Mouse (Mus musculus) kidney, embryonic 14.5 days (tissue): ENCODE measurements around the gene Ctnnd2. TPM values are rescaled to one million over a fixed set of nuclear protein-coding genes. Genes with fewer than 3 reads are reported as not detected.
A peak's percentile ranks its signal among the peaks of the same experiment; 100 is the strongest.

ENCODE experiments used
- ATAC-seq: fragments of 200-750 bp; cut with Nextera tagmentation; 2 replicates; pipeline ENCODE4 v1.8.0; 2017; ENCODE audit warnings: moderate number of reproducible peaks, mild to moderate bottlenecking, moderate TSS enrichment, moderate library complexity; ENCODE audit not compliant: low FRiP score, low TSS enrichment
- H3K27ac ChIP-seq: fragments of 300-500 bp; sonication (generic); 2 replicates; pipeline ENCODE4 v1.5.1; 2014; ENCODE audit warnings: low read depth, mild to moderate bottlenecking, low read length, moderate library complexity, mixed read lengths
- H3K27me3 ChIP-seq: fragments of 300-500 bp; sonication (generic); 2 replicates; pipeline ENCODE4 v1.6.1; 2014; ENCODE audit warnings: mild to moderate bottlenecking, low read length; ENCODE audit not compliant: control insufficient read depth, insufficient read depth
- H3K36me3 ChIP-seq: fragments of 300-500 bp; sonication (generic); 2 replicates; pipeline ENCODE4 v1.6.1; 2014; ENCODE audit warnings: low read length, mixed read lengths; ENCODE audit not compliant: control insufficient read depth, insufficient read depth
- H3K4me1 ChIP-seq: fragments of 300-500 bp; sonication (generic); 2 replicates; pipeline ENCODE4 v1.6.1; 2014; ENCODE audit warnings: low read length, mixed read lengths; ENCODE audit not compliant: control insufficient read depth, insufficient read depth
- H3K4me2 ChIP-seq: fragments of 300-500 bp; sonication (generic); replicated peaks from 2 replicates; pipeline ENCODE4 v1.6.1; 2014; ENCODE audit warnings: low read depth, mild to moderate bottlenecking, low read length
- H3K4me3 ChIP-seq: fragments of 300-500 bp; sonication (generic); 2 replicates; pipeline ENCODE4 v1.5.1; 2014; ENCODE audit warnings: mild to moderate bottlenecking, low read length
- H3K9ac ChIP-seq: fragments of 300-500 bp; sonication (generic); 2 replicates; pipeline ENCODE4 v1.6.1; 2014; ENCODE audit warnings: low read depth, mild to moderate bottlenecking, low read length, moderate library complexity
- H3K9me3 ChIP-seq: fragments of 300-500 bp; sonication (generic); 2 replicates; pipeline ENCODE4 v1.6.1; 2016; ENCODE audit warnings: low read length; ENCODE audit not compliant: control insufficient read depth
- WGBS: fragments of 180-500 bp; shearing (Covaris S2); extraction: QIAGEN DNeasy Blood & Tissue Kit; methylation state at CpG from one replicate; pipeline ENCODE4 v1.1.7; 2014; 5-methylcytosine and 5-hydroxymethylcytosine counted together
- polyA plus RNA-seq: library from polyadenylated mRNA; unstranded; fragments of >200 nt; fragmentation: Nextera tagmentation; extraction: Ambion mirVana; gene quantifications from 2 replicates; pipeline ENCODE4 v1.2.1, GENCODE M21; 2014

Gene Ctnnd2
- polyA plus RNA-seq, 1 experiment from 2014 or later: 4.6 TPM

DNA sequence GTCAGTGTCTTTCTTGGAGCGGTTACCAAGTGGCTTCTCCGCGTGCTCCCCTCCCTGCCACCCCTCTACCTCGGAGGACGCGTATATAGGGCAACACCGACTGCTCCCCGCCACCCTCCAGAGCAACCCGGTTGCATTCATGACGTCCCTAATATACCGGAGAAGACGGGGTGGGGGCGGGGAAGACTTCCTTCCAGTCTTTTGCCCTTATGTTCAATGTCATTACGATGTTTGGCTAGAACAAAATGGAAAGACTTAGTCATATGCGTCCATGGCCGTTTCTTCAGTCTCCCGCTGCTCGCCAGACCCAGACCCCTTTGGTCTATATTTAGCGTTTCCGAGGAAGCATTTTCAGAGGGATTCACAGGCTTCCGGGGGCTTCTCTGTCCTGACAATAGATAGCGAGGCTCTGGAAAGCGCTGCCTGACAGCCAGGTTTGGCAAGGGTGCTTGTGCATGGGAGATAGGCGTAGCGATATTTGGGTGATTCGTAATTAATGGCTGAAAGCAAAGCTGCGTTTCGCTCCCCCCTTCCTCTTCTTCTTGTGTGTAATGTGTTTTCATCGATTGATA is 1.1 kb downstream of the Ctnnd2 start:
- Histone ChIP-seq H3K9me3 (no peaks in the 10 kb centered on the region), H3K27ac (no peak overlapping the region), H3K27me3 (peaks cover 31% of the 10 kb centered on the region), H3K4me2 (peak overlapping the region; percentile 93), H3K4me3 (peak overlapping the region; percentile 69), H3K9ac (peak overlapping the region; percentile 58), H3K36me3 (no peaks in the 10 kb centered on the region), H3K4me1 (peaks cover 7% of the 10 kb centered on the region; the same call in 1 of the 2 replicates)
- under 1% methylated on average over 28 of the region's 29 CpGs for WGBS
- ATAC-seq: peak; percentile 57

DNA sequence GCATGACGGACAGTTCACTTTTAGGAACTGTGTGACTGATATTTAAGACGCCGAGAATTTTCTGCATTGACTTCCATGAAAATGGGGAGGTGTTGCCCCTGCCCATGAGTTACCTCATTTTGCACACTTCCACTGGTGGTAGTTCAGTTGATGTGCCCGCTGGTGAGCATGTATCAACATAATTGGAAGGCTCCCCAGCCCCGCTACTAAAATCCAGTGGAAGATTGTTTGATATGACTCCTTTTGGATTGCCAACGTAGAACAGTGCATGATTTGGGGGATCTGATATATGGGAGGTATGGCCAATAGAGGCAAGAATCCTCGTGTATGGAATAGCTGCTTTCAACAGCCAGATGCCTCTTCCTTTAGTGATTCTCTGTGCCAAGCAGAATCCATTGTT is 1.9 kb downstream of the Ctnnd2 start:
- Histone ChIP-seq H3K4me1 (peaks cover 7% of the 10 kb centered on the region; the same call in 1 of the 2 replicates), H3K36me3 (no peaks in the 10 kb centered on the region), H3K4me3 (no peak overlapping the region; the same call in 1 of the 2 replicates), H3K27ac (no peak overlapping the region), H3K9me3 (no peaks in the 10 kb centered on the region), H3K27me3 (peaks cover 31% of the 10 kb centered on the region), H3K4me2 (no peak overlapping the region), H3K9ac (no peak overlapping the region)
- no peak for ATAC-seq
- WGBS: 52% methylated on average over 7 of the region's 7 CpGs

DNA sequence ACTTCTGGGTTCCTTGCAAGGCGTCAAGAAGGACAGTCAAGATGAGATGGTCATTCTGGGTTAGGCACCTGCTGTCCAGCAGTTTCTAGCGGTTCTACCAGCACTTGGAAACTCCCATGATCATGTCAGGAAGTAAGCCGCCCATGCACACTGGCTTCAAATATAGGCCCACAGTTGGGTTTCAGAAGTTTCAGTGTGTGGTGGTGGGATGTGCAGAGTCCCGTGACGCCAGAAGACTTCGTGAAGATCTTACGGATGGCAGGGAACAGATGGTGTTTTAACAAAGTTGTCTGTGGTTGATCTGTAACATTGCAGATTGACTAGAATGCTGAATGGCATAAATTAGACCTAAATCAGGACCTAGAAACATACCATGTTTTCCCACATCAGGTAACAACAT is 11.6 kb downstream of the Ctnnd2 start:
- Histone ChIP-seq H3K4me2 (no peak overlapping the region), H3K36me3 (no peaks in the 10 kb centered on the region), H3K4me1 (no peaks in the 10 kb centered on the region), H3K4me3 (no peak overlapping the region), H3K9ac (no peak overlapping the region), H3K27me3 (no peaks in the 10 kb centered on the region), H3K9me3 (no peaks in the 10 kb centered on the region; the same call in 1 of the 2 replicates), H3K27ac (no peak overlapping the region)
- 90% methylated on average over 7 of the region's 7 CpGs for WGBS
- ATAC-seq: no peak

DNA sequence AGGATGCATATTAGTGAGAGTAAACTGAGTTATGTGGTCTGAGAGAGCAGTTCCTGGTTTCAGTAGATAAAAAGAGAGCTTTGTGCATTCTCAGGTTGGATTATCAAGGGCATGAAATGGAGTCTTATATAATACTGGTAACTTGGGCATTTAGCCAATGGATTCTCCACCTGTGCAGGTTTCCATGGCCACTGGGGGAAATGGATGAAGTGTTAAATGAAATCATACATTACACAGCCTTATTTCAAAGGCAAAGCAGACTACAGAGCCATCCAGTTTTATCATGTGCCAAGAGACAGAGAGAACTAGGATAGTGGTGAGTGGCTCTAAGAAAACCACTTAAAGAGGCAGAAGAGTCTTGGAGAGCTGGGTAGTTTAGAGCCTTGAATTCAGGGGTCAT is 18.5 kb downstream of the Ctnnd2 start:
- Histone ChIP-seq H3K4me3 (no peak overlapping the region), H3K27ac (no peak overlapping the region), H3K4me1 (no peaks in the 10 kb centered on the region), H3K36me3 (no peaks in the 10 kb centered on the region), H3K27me3 (no peaks in the 10 kb centered on the region), H3K9ac (no peak overlapping the region), H3K9me3 (no peaks in the 10 kb centered on the region; the same call in 1 of the 2 replicates), H3K4me2 (no peak overlapping the region)
- ATAC-seq: no peak

DNA sequence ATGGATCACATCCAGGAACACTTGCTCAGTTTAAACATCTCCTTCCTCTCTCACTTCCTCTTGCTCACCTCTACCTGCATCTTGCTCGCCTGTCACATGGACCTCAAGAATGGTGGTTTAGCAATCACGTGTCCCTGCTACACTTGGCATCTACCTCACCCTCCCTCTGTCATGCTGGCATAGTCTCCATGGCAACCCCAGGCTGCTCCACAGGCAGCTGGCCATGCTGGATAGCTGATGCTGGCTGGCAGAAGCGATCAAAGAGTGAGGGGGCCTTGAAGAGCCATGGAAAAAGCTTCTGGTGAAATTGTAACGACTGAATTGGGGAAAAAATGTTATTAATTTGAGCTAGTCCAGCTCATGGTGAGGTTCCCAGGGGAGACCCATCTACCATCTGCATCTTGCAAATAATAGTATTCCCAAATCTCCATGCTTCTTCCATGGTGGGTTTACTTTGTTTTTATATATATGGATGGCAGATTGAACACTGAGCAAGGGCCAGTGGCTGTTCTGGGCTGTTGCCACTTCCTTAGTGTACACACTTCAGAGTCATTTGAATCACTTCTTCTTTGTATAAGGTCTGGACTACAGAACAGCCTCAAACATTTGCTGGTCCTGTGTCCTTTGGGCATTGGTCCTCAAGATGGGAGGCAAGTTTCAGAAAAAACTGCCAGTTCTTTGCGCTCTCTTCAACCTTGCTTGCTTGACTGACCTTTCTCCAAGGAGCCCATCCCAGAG is 19.7 kb downstream of the Ctnnd2 start:
- Histone ChIP-seq H3K9ac (no peak overlapping the region), H3K4me1 (no peaks in the 10 kb centered on the region), H3K27ac (no peak overlapping the region), H3K9me3 (no peaks in the 10 kb centered on the region; the same call in 1 of the 2 replicates), H3K4me2 (no peak overlapping the region), H3K4me3 (no peak overlapping the region), H3K27me3 (no peaks in the 10 kb centered on the region), H3K36me3 (no peaks in the 10 kb centered on the region)
- ATAC-seq: no peak
- 79% methylated on average over 5 of the region's 5 CpGs for WGBS

DNA sequence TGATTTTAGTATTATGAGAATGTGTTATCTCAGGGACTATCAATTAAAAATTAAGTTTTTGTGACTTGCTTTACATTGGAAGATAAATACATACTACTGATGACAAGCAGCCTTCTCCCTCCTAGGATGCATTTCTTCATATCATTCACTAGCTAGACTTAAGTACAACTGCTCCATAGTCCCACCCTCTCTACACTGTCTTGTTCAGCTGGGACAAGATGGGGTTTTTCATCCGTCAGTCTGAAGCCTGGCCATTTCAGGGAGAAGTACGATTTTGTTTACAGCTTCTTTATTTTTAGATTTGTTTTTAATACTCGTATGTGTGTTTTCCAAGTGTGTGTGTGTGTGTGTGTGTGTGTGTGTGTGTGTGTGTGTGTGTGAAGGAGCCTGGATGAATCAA is 26.0 kb downstream of the Ctnnd2 start:
- ATAC-seq: no peak
- H3K9me3 ChIP-seq: no peaks in the 10 kb centered on the region
- 81% methylated on average over 3 of the region's 3 CpGs for WGBS

DNA sequence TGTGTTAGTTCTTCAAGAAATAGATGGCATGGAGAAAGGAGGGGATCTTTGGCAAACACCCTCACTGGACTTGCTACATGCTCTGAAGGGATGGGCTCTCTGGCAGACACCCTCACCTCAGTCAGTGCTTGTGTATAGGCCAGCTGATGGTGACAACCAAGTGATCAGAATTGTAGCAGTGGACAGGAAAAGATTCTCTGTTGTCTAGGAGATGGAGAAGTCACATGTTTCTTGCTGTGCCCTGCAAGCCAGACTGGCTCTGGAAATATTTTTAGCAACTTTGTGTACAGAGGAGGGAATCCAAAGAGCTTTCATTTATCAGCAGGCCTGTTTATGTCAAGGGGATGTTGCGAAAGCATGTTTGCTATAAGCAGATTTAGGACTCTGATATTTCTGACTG is 27.4 kb downstream of the Ctnnd2 start:
- no peaks in the 10 kb centered on the region for H3K36me3 ChIP-seq
- no peak overlapping the region for H3K4me2 ChIP-seq
- no peak for ATAC-seq
- H3K9me3 ChIP-seq: no peaks in the 10 kb centered on the region
- no peaks in the 10 kb centered on the region for H3K4me1 ChIP-seq
- no peak overlapping the region for H3K27ac ChIP-seq
- no peak overlapping the region for H3K4me3 ChIP-seq
- H3K27me3 ChIP-seq: no peaks in the 10 kb centered on the region
- H3K9ac ChIP-seq: no peak overlapping the region
- WGBS: 90% methylated on average over 1 of the region's 1 CpGs

More for the DNA sequence above, 26.0 kb downstream of the Ctnnd2 start:
- no peaks in the 10 kb centered on the region for H3K27me3 ChIP-seq
- H3K27ac ChIP-seq: no peak overlapping the region
- no peaks in the 10 kb centered on the region for H3K36me3 ChIP-seq
- no peak overlapping the region for H3K9ac ChIP-seq
- H3K4me1 ChIP-seq: no peaks in the 10 kb centered on the region
- no peak overlapping the region for H3K4me2 ChIP-seq
- no peak overlapping the region for H3K4me3 ChIP-seq

DNA sequence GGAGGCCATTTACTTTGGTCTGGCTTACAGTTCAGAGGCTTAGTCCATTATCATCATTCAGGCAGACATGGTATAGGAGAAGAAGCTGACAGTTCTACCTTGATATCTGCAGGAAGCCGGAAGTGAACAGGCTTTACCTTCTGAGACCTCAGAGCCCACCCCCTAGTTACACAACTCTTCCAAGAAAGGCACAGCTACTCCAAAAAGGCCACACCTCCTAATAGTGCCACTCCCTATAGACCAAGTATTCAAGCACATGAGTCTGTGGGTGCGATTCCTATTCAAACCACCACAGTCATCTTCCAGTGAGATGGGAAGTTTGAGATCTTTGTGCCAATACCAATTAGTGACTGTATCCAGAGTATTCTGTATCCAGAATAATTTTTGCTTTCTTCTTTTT is 28.8 kb downstream of the Ctnnd2 start:
- Histone ChIP-seq H3K4me1 (no peaks in the 10 kb centered on the region), H3K9ac (no peak overlapping the region), H3K4me2 (no peak overlapping the region), H3K9me3 (no peaks in the 10 kb centered on the region), H3K27ac (no peak overlapping the region), H3K27me3 (no peaks in the 10 kb centered on the region), H3K36me3 (no peaks in the 10 kb centered on the region), H3K4me3 (no peak overlapping the region)
- ATAC-seq: no peak
- WGBS: 91% methylated on average over 2 of the region's 2 CpGs

DNA sequence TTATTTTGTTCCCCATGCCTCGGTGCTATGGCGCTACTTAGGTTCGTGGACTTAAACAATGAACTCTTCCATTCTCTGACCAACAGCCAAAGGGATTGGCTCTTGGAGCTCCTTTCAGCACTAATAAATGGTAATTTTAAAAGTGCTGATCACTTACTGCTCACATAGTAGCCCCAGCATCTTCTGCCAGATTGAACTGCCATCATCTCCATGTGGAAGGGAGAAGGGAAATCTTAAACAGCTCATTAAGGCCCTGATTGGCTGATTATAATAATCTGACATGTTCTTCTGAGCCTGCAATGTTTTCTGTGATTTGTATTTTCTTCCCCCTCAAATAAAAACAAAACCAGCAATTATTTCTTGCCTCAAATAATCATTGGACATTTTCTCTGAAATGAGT is 29.2 kb downstream of the Ctnnd2 start:
- WGBS: 94% methylated on average over 3 of the region's 3 CpGs

More for the DNA sequence above, 29.2 kb downstream of the Ctnnd2 start:
- H3K27ac ChIP-seq: no peak overlapping the region
- H3K9ac ChIP-seq: no peak overlapping the region
- no peak for ATAC-seq
- no peaks in the 10 kb centered on the region for H3K4me1 ChIP-seq
- H3K4me2 ChIP-seq: no peak overlapping the region
- no peaks in the 10 kb centered on the region for H3K27me3 ChIP-seq
- H3K9me3 ChIP-seq: no peaks in the 10 kb centered on the region
- no peaks in the 10 kb centered on the region for H3K36me3 ChIP-seq
- no peak overlapping the region for H3K4me3 ChIP-seq
